Mouse (Mus musculus) kidney, postnatal 25 days (tissue): Measurements from ENCODE around the gene Hivep3.

Experiments used
- DNase-seq, 2 experiments: peaks; one replicate each; pipeline ENCODE4 v3.0.0; 2021; ENCODE audit warnings: mixed read lengths in 2 of 2

Gene Hivep3

GRCm38 (mm10) chr4:119761459-119762121 is 28.0 kb downstream of the Hivep3 start:
- no peak for DNase-seq

- DNase-seq: no peak
Observed at GRCm38 (mm10) chr4:119762171-119762570, 28.6 kb downstream of the Hivep3 start.

GRCm38 (mm10) chr4:119768046-119768445 is 34.5 kb downstream of the Hivep3 start:
- no peak for DNase-seq

- DNase-seq: no peak
Observed at GRCm38 (mm10) chr4:119775913-119776312, 42.3 kb downstream of the Hivep3 start.

- peak; percentile 23 to 41 for DNase-seq
Observed at GRCm38 (mm10) chr4:119777146-119777545, 43.6 kb downstream of the Hivep3 start.

GRCm38 (mm10) chr4:119779561-119780400 is 46.2 kb downstream of the Hivep3 start:
- no peak for DNase-seq

GRCm38 (mm10) chr4:119780881-119781280 is 47.3 kb downstream of the Hivep3 start:
- no peak for DNase-seq

GRCm38 (mm10) chr4:119784959-119785358 is 51.4 kb downstream of the Hivep3 start:
- DNase-seq: no peak

- no peak for DNase-seq
Observed at GRCm38 (mm10) chr4:119786307-119786706, 52.7 kb downstream of the Hivep3 start.

- DNase-seq: no peak
Observed at GRCm38 (mm10) chr4:119786721-119787120, 53.1 kb downstream of the Hivep3 start.

GRCm38 (mm10) chr4:119788746-119789145 is 55.2 kb downstream of the Hivep3 start:
- DNase-seq: no peak

GRCm38 (mm10) chr4:119789495-119790148 is 56.0 kb downstream of the Hivep3 start:
- DNase-seq: no peak

GRCm38 (mm10) chr4:119798891-119799290 is 65.3 kb downstream of the Hivep3 start:
- no peak for DNase-seq

GRCm38 (mm10) chr4:119806556-119806955 is 73.0 kb downstream of the Hivep3 start:
- DNase-seq: no peak

GRCm38 (mm10) chr4:119807359-119807758 is 73.8 kb downstream of the Hivep3 start:
- DNase-seq: no peak

GRCm38 (mm10) chr4:119809245-119809644 is 75.7 kb downstream of the Hivep3 start:
- peak in 1 of 2 experiments; percentile 39 for DNase-seq

- no peak for DNase-seq
Observed at GRCm38 (mm10) chr4:119812775-119813174, 79.2 kb downstream of the Hivep3 start.

GRCm38 (mm10) chr4:119813500-119814184 is 80.1 kb downstream of the Hivep3 start:
- DNase-seq: no peak

GRCm38 (mm10) chr4:119814185-119815132 is 80.9 kb downstream of the Hivep3 start:
- peak in 1 of 2 experiments; percentile 13 for DNase-seq

GRCm38 (mm10) chr4:119815133-119815792 is 81.7 kb downstream of the Hivep3 start:
- no peak for DNase-seq

GRCm38 (mm10) chr4:119815793-119816161 is 82.2 kb downstream of the Hivep3 start:
- no peak for DNase-seq
